Mouse (Mus musculus) fibroblast of lung, adult 2 months (primary cell): ENCODE measurements around the gene Rpgrip1l.

Experiments
- DNase-seq: peaks from one replicate; pipeline ENCODE4 v3.0.0-alpha.2; 2011; ENCODE audit warnings: low read depth

Gene Rpgrip1l

GRCm38 (mm10) chr8:91329056-91329455 lies 16.0 kb upstream of the Rpgrip1l start:
- DNase-seq, result no peak

GRCm38 (mm10) chr8:91327471-91328205 lies 14.6 kb upstream of the Rpgrip1l start:
- DNase-seq, result no peak

GRCm38 (mm10) chr8:91326946-91327345 lies 13.9 kb upstream of the Rpgrip1l start:
- no peak for DNase-seq

- no peak for DNase-seq
These were observed 13.0 kb upstream of the Rpgrip1l start for GRCm38 (mm10) chr8:91326018-91326417.

- no peak for DNase-seq
These were observed 11.9 kb upstream of the Rpgrip1l start for GRCm38 (mm10) chr8:91324916-91325315.

GRCm38 (mm10) chr8:91324271-91324670 lies 11.2 kb upstream of the Rpgrip1l start:
- DNase-seq, result no peak

- no peak for DNase-seq
These were observed 10.4 kb upstream of the Rpgrip1l start for GRCm38 (mm10) chr8:91323511-91323910.

DNA sequence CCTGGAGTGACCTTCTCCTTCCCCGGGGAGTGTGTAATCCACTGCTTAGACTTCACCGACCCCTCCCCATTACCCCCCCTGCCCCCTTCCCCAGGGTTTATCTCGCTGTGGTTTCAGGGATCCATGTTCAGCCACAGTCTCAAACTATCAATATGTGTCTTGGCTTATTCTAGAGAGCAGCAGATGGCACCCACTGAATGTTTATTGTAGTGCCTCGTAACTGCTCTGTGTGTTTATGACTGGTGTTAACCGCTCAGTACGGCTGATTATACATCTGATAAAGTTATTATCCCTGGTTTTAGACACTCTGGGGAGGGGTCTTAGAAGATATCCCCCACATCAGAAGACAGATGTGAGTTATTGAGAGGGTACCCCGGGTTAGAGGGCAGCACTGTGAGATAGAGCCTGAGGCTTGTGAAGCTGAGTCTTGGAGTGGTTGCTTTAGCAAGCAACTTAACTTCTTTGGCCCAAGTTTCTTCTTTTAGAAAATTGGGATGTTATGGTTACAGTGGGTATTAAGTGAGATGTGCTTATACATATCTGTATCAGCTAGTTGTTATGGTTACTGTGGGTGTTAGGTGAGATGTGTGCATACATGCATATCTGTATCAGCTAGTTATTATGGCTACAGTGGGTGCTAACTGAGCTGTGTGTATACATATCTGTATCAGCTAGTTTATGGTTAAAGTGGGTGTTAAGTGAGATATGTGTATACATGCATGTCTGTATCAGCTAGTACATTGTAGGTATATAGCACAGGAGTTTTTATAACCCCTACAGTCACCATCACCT lies 6.1 kb upstream of the Rpgrip1l start:
- no peak for DNase-seq

GRCm38 (mm10) chr8:91317567-91318227 lies 4.6 kb upstream of the Rpgrip1l start:
- no peak for DNase-seq

DNA sequence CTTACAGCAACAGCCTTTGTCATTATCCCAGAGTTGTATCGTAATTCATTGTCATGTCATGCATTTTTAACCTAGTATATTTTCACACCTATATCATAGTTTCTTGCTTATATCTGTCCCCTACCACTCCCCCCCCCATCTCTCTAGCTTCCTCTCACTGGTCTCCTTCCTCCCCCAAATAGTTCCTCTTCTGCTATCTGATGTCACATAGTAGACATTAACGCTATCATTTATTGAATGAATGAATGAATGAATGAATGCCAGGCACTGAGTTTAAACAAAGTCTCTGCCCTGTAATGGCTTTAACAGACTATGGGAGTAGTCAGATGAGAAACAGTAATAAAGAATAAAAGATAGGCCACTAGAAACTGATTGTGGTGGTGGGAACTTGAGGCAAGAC lies 720 bp downstream of the Rpgrip1l start:
- no peak for DNase-seq

DNA sequence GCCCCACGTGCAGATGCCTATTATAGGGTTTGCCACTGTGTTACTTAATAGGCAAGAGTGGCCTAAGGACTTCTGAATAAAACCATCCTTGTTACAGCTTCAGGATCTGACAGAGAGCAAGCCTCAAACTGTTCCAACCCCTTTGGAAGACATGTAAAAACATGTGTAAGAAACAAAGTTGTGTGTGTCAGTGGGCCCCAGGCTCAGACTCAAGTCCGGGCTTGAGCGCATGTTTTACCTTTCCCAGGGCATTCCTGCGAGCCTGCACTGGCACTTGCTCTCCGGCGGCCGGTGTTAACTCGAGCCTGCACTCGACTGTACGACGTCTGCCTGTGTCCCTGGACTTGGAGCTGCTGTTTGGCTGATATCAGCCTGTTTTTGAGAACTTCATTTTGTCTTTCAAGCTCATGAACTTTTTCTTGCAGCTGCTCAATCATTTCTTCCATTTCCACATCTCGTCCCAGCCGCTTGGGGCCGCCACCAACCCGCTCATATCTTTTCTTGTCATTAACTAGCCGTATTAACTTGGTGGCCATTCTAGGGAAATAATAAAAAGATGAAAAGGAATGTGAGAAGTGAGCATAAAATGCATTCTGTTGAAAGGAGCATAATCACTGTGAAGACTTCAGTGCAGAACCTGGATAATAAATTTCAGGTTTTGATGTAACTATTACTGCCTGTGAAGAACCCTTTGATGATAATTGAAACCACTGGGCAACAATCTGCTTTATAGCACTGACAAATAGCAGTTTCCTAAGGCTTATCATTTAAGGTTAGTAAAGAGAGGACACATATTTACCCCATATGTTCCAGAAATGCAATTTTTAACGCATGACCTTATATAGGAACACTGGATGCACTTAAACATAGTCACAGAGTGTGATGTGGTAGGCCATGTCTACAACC lies 8.3 kb downstream of the Rpgrip1l start:
- DNase-seq, result no peak

- no peak for DNase-seq
These were observed 14.4 kb downstream of the Rpgrip1l start for GRCm38 (mm10) chr8:91298672-91299071.

- DNase-seq, result no peak
These were observed 17.3 kb downstream of the Rpgrip1l start for GRCm38 (mm10) chr8:91295786-91296185.

DNA sequence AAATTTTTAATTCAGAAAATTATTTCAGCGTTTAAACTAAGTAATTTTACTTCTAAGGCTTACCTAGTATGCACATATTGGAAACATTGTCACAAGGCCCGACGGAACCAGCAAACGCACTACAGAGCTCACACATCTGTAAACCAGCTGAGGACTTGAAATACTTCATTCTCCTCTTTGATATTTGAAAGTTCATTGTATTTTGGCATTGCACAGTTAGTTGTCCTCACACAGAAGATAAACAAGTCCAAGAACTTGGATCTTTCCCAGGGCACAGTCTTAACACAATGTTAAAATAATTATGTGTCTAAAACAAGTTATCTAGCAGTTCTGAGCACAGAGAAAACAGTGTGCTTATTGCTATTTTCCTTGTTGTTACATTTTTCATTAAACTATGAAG lies 22.5 kb downstream of the Rpgrip1l start:
- no peak for DNase-seq

DNA sequence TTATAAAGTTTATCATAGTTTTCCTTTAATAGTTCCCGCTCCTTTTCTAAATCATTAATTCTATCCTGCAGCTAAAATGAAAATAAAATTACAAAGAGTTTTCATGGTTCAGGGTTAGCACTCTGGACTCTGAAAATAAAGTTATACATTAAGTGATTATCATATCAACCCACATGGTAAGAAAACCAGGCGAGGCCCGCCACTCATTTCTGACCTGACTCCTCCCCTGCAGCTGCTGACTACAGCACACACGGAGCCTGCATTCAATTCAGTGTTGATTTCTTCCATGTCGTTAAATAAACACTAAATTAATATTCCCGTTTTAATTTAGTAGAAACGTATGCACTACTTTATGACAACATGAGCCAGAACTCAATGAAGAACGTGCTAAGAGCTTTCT lies 26.8 kb downstream of the Rpgrip1l start:
- no peak for DNase-seq

DNA sequence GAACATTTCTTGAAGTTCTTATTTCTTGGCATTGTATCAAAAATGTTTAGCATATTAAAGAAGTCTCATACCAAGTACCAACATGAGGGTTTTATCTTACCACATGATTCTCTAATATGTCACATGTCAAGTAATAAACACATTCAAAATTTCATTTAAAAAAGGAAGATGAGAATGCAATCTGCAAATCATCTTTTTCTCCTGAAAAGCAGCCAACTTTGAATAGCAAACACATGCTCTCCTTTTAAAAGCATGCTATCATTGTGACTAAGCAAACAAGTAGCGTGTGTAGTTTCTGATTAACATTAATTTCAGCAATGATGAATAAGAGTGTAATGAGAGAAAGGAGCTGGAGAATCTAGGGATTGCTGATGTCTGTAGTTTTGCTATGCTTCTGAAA lies 29.2 kb downstream of the Rpgrip1l start:
- no peak for DNase-seq

DNA sequence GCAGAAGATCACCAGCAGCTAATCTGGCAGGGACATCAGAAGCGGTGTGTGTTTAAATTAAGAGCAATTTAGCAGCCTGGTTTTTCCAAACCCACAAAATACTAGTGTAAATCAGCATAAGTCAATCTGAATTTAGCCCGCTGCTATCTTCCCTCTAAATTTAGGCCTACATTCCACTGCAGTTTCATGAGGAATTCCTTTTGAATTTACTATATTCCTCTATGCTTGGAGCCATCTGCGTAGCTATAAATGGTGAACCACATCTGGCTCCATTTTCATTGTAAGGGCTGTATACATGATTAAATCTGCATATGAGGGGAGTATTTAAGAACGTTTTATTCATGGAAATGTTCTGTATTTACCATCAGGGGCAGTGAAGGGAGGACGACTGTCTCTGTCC lies 30.4 kb downstream of the Rpgrip1l start:
- no peak for DNase-seq

DNA sequence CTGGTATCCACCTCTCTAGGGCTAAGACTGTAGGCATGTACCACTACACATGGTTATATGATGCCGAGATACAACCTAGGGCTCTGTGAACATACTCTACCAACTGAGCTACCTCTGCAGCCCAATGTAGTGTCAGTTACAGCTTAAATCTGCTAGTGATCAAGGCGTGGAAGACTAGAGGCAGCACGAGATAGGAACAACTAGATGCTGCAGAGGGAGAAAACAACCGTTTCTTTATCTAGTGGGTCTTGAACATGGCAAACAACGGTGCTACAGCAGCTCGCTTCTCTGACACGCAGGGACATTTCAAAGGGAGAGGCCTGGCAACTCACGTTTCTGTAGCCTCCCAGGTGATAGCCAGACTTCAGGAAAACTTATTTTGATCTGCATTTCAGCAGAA lies 31.5 kb downstream of the Rpgrip1l start:
- no peak for DNase-seq

- DNase-seq, result peak; percentile 89
These were observed 32.4 kb downstream of the Rpgrip1l start for GRCm38 (mm10) chr8:91280467-91281212.

DNA sequence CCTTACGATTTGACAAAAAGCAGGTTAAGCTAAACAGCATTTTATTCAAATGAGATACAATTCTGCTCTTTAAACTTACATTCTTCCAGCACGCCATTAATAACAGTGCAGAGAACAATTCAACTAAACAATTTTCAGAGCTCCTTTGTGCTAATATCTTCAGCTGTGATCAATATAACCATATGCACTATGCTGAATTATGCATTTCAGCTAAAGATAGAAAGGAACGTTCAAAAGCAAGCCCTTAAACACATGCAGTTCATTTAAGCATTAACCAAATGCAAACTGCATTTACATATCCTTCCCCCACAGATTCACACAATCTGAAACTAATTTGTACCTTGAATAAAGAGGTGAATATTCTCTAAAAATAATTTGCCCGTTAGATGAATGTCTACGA lies 35.0 kb downstream of the Rpgrip1l start:
- no peak for DNase-seq

DNA sequence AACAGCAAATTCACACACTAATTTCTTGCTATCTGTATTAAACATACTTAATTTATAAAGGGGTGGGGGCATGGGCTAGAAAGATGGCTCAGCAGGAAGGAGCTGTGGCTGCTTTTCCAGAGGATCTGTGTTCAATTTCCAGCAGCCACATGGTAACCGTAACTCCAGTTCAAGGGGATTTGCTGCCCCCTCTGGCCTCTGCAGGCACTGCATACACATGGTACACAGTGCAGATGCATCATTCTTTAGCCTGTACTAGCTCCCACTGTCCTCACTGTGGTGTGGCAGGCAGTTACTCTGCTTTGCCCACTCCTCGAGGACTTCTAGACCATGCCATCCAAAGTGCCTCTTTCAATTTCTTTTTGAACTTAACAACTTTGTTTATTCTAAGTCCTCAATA lies 36.7 kb downstream of the Rpgrip1l start:
- DNase-seq, result no peak
